Mouse (Mus musculus) CH12.LX (cell line): ENCODE data around the gene BC016579. TPM values are rescaled to one million over a fixed set of nuclear protein-coding genes. Genes with fewer than 3 reads are reported as not detected.

Experiments
- DNase-seq: peaks from one replicate; pipeline ENCODE4 v3.0.0-alpha.2; 2013; ENCODE audit errors: extremely low read depth
- H3K27ac ChIP-seq: 2 replicates; pipeline ENCODE4 v1.5.1; 2012; ENCODE audit warnings: low read depth, mild to moderate bottlenecking, control low read depth, moderate library complexity; ENCODE audit not compliant: insufficient read depth
- H3K27me3 ChIP-seq: replicated peaks from 2 replicates; pipeline ENCODE3; 2012; ENCODE audit warnings: inconsistent platforms
- H3K36me3 ChIP-seq, 2 experiments: replicated peaks in 1 of 2; 2 replicates each; pipeline versions ENCODE3 to v1.6.1; 2012; ENCODE audit warnings: inconsistent platforms in 1 of 2, low read length in 1 of 2, mild to moderate bottlenecking in 1 of 2, mixed read lengths in 1 of 2, moderate library complexity in 1 of 2; ENCODE audit not compliant: control insufficient read depth in 1 of 2, insufficient read depth in 1 of 2
- H3K4me1 ChIP-seq, 2 experiments: 2 replicates each; pipeline ENCODE4 v1.6.1; 2012; ENCODE audit warnings: inconsistent platforms in 1 of 2, moderate library complexity in 1 of 2; ENCODE audit not compliant: insufficient read depth in 2 of 2, control insufficient read depth in 1 of 2
- H3K4me2 ChIP-seq: 2 replicates; pipeline ENCODE4 v1.6.1; 2012; ENCODE audit warnings: low read depth, mild to moderate bottlenecking, control low read depth; ENCODE audit not compliant: poor library complexity, insufficient read depth, severe bottlenecking
- H3K4me3 ChIP-seq, 3 experiments: fragments of 150-350 bp in 1 of 3; sonication (generic) in 1 of 3; replicated peaks in 1 of 3; 2 replicates each; pipeline versions ENCODE3 to v1.5.1; 2011 to 2012; ENCODE audit warnings: low read depth in 2 of 3, low read length in 2 of 3, mild to moderate bottlenecking in 2 of 3, moderate library complexity in 2 of 3, control low read depth in 1 of 3, improper control_type of control experiment in 1 of 3, inconsistent platforms in 1 of 3, mixed read lengths in 1 of 3; ENCODE audit not compliant: poor library complexity in 1 of 3
- H3K79me2 ChIP-seq: replicated peaks from 2 replicates; pipeline ENCODE4 v1.6.1; 2012; ENCODE audit warnings: mild to moderate bottlenecking, moderate library complexity; ENCODE audit not compliant: control insufficient read depth, poor library complexity, insufficient read depth, severe bottlenecking; ENCODE audit errors: extremely low read depth
- H3K9ac ChIP-seq: 2 replicates; pipeline ENCODE4 v1.6.1; 2012; ENCODE audit warnings: low read depth, mild to moderate bottlenecking, control low read depth, moderate library complexity; ENCODE audit not compliant: insufficient read depth
- H3K9me3 ChIP-seq: replicated peaks from 2 replicates; pipeline ENCODE3; 2012; ENCODE audit warnings: low read length, inconsistent platforms, mixed read lengths
- CHD2 ChIP-seq: IDR thresholded peaks from 2 replicates; pipeline ENCODE4 v1.6.1; 2011; ENCODE audit warnings: low read length, improper control_type of control experiment
- EP300 ChIP-seq: IDR thresholded peaks from 2 replicates; pipeline ENCODE4 v1.6.1; 2011; ENCODE audit warnings: low read length, improper control_type of control experiment
- HCFC1 ChIP-seq: IDR thresholded peaks from 2 replicates; pipeline ENCODE4 v1.6.1; 2012; ENCODE audit warnings: low read depth, mild to moderate bottlenecking, inconsistent platforms, low read length, improper control_type of control experiment
- JUND ChIP-seq: conservative IDR thresholded peaks from 2 replicates; pipeline ENCODE4 v1.6.1; 2011; ENCODE audit warnings: low read depth, low read length, improper control_type of control experiment
- MAX ChIP-seq: IDR thresholded peaks from 2 replicates; pipeline ENCODE4 v1.6.1; 2011; ENCODE audit warnings: low read length, improper control_type of control experiment
- NRF1 ChIP-seq: IDR thresholded peaks from 2 replicates; pipeline ENCODE4 v1.6.1; 2014; ENCODE audit warnings: low read depth, mild to moderate bottlenecking, inconsistent platforms, low read length, improper control_type of control experiment, moderate library complexity
- POLR2A ChIP-seq: IDR thresholded peaks from 2 replicates; pipeline ENCODE4 v1.6.1; 2011; ENCODE audit warnings: low read depth, mild to moderate bottlenecking, improper control_type of control experiment, low read length
- POLR2AphosphoS2 ChIP-seq: IDR thresholded peaks from 2 replicates; pipeline ENCODE4 v1.6.1; 2011; ENCODE audit warnings: low read depth, low read length, improper control_type of control experiment
- RCOR1 ChIP-seq: conservative IDR thresholded peaks from 2 replicates; pipeline ENCODE4 v1.6.1; 2012; ENCODE audit warnings: low read depth, mild to moderate bottlenecking, inconsistent platforms, low read length, improper control_type of control experiment
- SMC3 ChIP-seq: IDR thresholded peaks from 2 replicates; pipeline ENCODE4 v1.6.1; 2011; ENCODE audit warnings: low read depth, low read length, improper control_type of control experiment
- UBTF ChIP-seq: IDR thresholded peaks from 2 replicates; pipeline ENCODE4 v1.6.1; 2012; ENCODE audit warnings: low read depth, mild to moderate bottlenecking, inconsistent platforms, low read length, improper control_type of control experiment, moderate library complexity
- USF2 ChIP-seq: conservative IDR thresholded peaks from 2 replicates; pipeline ENCODE4 v1.6.1; 2011; ENCODE audit warnings: low read depth, low read length, improper control_type of control experiment
- ZC3H11A ChIP-seq: IDR thresholded peaks from 2 replicates; pipeline ENCODE4 v1.6.1; 2012; ENCODE audit warnings: low read depth, mild to moderate bottlenecking, inconsistent platforms, low read length, improper control_type of control experiment
- dilution Hi-C: fragments of 300-500 bp; cut with MboI; formaldehyde crosslinking; loops from 2 replicates; pipeline ENCODE4 v1.14.3; 2020; ENCODE audit warnings: low sequenced_read_pairs; ENCODE audit not compliant: extremely low pct_unique_long_range_greater_than_20kb, extremely low pct_ligation_motif_present
- in situ Hi-C: fragments of 300-500 bp; cut with MboI; formaldehyde crosslinking; loops from 3 replicates; pipeline ENCODE4 v1.14.3; 2019; ENCODE audit warnings: low sequenced_read_pairs, low pct_ligation_motif_present, low pct_unique_long_range_greater_than_20kb, mixed read lengths
- polyA plus RNA-seq: library from polyadenylated mRNA; unstranded; fragments of >175 nt; gene quantifications from 2 replicates; pipeline ENCODE4 v1.2.1, GENCODE M21; 2012; ENCODE audit warnings: low read depth; ENCODE audit not compliant: insufficient read length
- total RNA-seq, 2 experiments: library from RNA; depleted of rRNA; stranded (reverse); fragments of 300-350 nt in 1 of 2; fragments of >200 nt in 1 of 2; gene quantifications; 2 replicates each; pipeline ENCODE4 v1.2.3; 2012 to 2014

The BC016579 gene
- not detected in 2 replicates for total RNA-seq (2012; rRNA removed)
- not detected in 2 replicates for total RNA-seq (2014; rRNA removed)
- polyA plus RNA-seq = not detected in 2 replicates

GRCm38 (mm10) chr16:45653934-45654332, at the start of gene BC016579:
TSS of gene BC016579 (minus strand) at chr16:45654068.
- Histone ChIP-seq H3K27me3 (no peaks in the 10 kb centered on the region), H3K9ac (no peak within 1 kb of the TSS), H3K4me1 (peaks cover 0 to under 1% of the 10 kb centered on the region in 2 experiments; a peak in 1 of 4 replicates), H3K27ac (no peak within 1 kb of the TSS), H3K36me3 (no peaks in the 10 kb centered on the region), H3K4me3 (no peak within 1 kb of the TSS), H3K9me3 (no peaks in the 10 kb centered on the region), H3K4me2 (no peak within 1 kb of the TSS), H3K79me2 (no peaks in the 10 kb centered on the region)
- in situ Hi-C loops = no loop called here
- dilution Hi-C loops = no loop called here
- DNase-seq = no peak
- TF ChIP-seq POLR2AphosphoS2 (no peak), POLR2A (no peak), MAX (no peak), SMC3 (no peak), JUND (no peak), UBTF (no peak)

- in situ Hi-C loops = no loop called here
- Histone ChIP-seq H3K4me2 (no peak overlapping the region), H3K27ac (no peak overlapping the region)
Measured at GRCm38 (mm10) chr16:45699301-45699700, 45.4 kb upstream of the BC016579 start.

GRCm38 (mm10) chr16:45697996-45698395, 44.1 kb upstream of the BC016579 start:
- Histone ChIP-seq H3K27ac (no peak overlapping the region), H3K4me1 (peaks cover 0 to 8% of the 10 kb centered on the region in 2 experiments; a peak in 1 of 4 replicates)
- TF ChIP-seq JUND = no peak
- TF ChIP-seq, all 38 proteins: peak for 0
- no peaks in the 10 kb centered on the region for H3K27me3 ChIP-seq
- H3K9ac ChIP-seq = no peak overlapping the region
- dilution Hi-C loops (no loop called here), in situ Hi-C loops (no loop called here)
- no peaks in the 10 kb centered on the region for H3K36me3 ChIP-seq
- H3K79me2 ChIP-seq = no peaks in the 10 kb centered on the region
- no peaks in the 10 kb centered on the region for H3K9me3 ChIP-seq
- DNase-seq = no peak
- no peak overlapping the region for H3K4me2 ChIP-seq
- no peak overlapping the region for H3K4me3 ChIP-seq

More at GRCm38 (mm10) chr16:45699301-45699700, 45.4 kb upstream of the BC016579 start:
- H3K9me3 ChIP-seq = no peaks in the 10 kb centered on the region
- H3K36me3 ChIP-seq = no peaks in the 10 kb centered on the region
- no peaks in the 10 kb centered on the region for H3K79me2 ChIP-seq
- H3K4me3 ChIP-seq = no peak overlapping the region
- TF ChIP-seq EP300 (no peak), USF2 (no peak), HCFC1 (no peak), NRF1 (no peak), POLR2A (no peak), ZC3H11A (no peak), CHD2 (no peak), RCOR1 (no peak)
- TF ChIP-seq, all 38 proteins: peak for 0
- H3K4me1 ChIP-seq = peaks cover 0 to 4% of the 10 kb centered on the region in 2 experiments; a peak in 1 of 4 replicates
- DNase-seq = no peak
- H3K9ac ChIP-seq = no peak overlapping the region
- H3K27me3 ChIP-seq = no peaks in the 10 kb centered on the region
- dilution Hi-C loops = no loop called here
